Mouse (Mus musculus): ENCODE results near the gene Runx2.

Runx2 gene

DNA sequence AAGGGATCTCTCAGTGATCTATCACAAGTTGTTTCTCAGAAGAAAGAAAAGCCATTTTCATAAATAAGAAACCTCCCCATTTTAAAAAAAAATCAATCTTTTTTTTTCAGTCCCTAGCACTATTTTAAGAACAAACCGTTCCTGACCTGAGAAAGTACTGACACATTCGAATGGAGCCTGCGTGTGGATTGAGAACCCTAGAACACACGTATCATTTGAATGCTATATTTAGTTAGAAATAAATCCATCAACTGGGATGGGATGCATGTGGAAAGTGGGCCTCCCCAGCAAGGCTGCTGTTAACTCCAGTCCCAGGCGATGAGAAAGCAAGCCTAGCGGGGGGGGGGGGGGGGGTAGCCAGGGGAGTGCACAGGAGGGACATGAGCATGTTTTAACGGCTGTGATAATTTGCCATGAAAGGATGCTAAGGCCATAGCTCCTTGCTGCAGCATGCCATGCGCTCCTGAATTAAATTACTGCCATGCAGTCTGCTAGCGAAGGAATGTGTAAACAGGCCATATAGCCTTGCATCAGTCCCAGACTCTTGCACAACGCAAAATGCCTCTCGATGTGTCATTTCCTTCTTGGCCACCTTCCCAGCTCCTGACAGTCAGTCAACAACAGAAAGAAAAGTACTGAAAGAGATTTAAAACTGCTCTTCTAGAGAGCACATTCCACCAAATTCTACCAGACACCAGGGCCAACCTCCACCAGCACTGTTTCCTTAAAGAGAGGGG is 104.9 kb downstream of the Runx2 start:
- peak; percentile 71 to 75 for DNase-seq

DNA sequence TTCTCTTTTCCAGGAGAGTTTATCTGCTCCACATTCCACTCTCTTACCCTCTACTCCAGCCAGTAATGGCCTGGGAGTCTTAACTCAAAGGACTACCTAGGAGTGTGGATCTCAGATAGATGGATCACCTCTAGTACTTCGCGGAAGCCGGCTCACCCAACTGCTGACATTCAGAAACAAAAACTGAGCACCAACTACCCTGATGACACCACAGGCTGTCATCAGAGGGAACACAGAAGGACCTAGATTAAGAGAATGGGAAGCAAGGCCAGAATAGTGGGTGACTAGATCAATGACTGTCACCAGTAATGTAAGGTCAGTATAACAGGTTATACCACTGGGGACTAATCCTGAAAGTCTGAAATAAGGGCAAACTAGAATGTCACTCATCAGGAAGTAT is 106.6 kb downstream of the Runx2 start:
- no peak for DNase-seq

DNA sequence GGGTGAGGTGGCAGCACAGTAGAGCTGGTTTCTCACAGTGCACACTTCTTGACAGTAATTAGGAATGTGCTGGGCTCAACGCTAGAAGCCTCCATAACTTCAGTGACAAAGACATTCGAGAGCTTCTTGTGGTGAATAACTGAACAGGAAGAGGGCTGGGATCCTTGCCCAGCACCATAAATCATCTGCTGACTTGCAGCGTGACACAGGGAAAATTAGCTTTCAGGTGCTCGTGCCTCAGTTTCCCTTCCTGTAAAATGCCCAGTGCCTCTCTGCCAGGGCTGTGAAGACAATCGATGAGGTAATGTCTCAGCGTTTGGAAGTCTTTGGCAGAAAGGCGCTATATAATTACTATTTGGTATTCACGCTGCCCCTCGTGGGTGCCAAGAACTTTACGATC is 108.1 kb downstream of the Runx2 start:
- DNase-seq = peak in 1 of 2 experiments; percentile 49

DNA sequence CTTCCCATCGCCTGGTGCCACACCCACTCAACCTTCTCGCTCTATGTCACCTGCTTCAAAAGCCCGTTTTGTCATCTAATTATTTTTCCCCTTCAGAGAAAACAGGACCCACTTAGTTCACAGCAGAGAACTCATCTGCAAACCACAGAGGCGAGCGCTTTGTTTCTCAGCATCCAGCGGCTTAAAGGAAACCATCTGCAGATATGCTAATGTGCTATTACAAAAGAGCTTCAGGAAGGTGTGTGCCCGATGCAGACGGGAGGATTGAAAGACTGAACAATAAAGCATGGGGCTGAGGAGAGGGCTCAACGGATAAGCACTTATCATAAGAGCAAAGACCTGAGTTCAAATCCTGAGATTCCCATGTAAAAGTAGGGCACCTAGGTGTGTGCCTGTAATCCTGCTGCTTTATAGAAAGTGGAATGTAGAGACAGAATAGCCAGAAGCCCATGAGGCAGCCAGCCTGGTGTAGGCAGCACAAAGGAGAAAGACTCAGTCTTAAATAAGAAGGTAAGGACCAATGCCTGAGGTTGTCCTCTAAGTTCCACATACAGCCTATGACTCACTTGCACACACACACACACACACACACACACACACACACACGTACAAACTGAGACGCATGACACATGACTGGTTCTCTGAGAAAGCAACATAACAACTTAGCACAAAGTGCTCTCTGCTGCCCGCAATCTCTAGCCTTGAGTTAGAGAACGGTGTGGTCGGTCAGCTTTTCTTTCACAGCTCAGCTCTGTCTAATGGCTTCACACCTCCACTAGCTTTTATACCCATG is 111.9 kb downstream of the Runx2 start:
- DNase-seq = no peak

DNA sequence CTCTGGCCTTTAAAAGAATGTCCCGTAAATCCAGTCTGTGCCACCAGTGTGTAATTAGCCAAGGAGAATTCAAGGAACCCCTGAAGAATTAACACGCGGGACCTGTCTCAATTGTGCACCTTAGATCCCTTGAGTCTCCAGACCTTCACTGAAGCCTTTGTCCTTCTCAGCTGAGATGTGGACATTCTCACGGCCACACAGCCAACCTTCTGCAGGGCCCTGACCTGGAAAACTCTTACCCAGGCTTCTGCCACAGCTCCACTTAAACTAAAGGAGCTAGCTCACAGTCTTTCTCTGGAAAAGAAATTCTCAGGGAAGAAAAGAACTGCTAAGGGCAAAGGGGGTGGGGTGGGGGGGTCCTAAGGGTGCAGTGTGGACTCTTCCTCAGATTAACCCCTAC is 113.1 kb downstream of the Runx2 start:
- DNase-seq = no peak

DNA sequence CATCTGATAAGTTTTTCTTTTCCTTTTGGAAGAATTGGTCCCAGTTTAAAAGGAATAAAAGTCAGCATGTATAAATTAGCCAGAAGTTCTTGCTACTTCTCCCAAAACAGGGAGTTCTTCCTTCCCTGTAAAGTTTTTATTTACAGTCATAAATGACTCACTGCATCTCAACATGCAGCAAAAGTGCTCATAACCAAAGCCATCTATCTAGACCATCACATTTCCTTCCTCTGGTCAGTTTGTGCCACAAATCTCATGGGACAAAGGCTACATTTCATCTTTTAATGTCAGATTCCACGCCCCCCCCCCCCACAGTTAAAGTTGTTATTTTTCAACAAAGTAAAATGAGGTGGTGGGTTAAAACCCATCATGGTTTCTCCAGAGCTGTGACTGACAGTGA is 114.3 kb downstream of the Runx2 start:
- DNase-seq = no peak

DNA sequence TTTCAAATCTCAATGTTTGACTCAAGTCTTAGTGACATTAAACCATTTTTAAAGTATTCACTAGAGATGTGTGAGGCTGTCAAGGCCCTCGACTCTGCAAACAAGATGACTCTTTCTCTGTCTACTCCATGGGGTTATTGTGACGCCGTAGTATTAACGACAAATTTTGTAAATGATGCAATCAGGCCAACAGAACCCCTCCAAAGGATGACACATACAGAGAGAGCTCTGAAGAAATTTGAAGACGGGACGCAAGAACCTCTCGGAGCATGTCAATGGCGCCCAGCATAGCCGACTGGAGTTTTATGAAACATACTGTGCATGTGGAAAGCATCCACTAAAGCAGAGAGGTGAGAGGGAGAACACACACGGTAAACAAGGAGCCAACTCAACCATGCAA is 117.5 kb downstream of the Runx2 start:
- DNase-seq = no peak

DNA sequence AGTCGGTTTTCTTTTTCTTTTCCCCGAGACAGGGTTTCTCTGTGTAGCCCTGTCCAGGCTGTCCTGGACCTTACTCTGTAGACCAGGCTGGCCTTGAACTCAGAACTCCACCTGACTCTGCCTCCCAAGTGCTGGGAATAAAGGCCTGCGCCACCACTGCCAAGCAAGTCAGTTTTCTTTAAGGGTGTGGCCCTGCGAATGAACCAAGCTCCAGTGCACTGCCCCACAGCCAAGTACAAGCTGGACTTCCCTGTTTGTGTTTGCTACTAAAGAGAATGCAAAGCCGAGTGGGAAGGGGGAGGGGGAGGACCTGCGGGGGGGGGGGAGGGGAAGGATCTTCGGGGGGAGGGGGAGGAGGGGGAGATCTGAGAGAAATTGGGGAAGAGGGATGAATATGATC is 121.0 kb downstream of the Runx2 start:
- no peak for DNase-seq

DNA sequence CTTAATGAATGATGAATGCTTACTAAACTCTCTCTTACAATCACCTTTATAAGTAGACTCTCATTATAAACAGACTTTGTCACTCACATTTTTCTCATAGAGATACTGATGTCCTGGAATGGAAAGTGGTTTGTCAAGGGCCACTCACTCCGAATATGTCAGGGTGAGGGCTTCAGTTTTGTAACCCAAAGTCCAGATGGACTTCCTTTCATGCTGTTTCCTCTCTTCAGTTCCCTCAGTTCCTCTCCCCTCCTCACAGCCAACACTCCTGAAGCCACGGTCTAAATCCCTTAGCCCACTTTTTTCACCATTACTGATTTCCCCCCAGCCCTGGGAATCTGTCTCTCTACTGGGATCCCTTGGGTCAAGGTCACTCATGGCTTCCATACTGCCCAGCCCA is 123.1 kb downstream of the Runx2 start:
- no peak for DNase-seq

DNA sequence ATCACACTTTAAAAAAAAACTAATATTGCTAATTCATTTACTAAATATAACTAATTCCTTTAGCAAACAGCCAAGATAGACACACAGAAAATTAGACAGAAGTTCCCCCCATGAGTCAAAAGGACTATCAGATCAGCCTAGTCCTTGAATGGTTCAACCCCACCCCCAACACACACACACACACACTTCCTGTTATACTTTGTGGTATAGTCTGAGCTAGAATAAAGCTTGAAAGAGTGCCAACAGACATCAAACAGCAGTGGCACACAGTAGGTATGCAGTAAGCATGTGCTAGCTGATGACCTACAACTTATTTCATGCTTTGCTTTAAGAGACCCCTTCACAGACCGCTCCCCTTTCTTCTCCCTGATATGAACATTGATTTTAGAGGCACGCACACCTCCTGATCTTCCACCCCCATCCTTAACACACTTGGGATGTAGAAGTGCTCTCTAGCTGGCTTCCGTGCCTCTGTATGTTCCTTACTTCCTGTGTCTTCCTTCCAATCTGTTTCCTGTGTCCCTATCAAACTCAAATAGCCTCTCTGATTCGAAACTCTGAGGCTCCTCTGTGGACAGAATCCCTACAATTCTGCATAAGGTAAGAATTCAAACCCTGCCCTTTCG is 124.1 kb downstream of the Runx2 start:
- no peak for DNase-seq

DNA sequence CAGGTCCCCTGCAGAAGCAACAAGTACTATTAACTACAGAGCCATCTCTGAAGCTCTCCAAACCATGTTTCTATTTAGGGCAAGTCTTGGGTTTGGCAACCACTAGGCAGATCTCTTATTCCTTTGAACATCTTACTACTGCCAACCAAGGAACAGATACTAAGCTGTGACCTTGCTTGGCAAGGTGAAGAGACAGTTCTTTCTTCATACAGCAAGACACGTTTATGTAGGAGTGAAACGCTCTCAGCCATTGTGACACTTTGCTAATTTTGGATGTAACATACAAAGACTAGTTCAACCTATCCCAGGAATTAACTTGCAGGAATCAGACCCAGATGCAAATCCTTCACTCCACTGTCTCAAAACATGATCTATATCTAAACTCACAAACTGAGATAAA is 126.3 kb downstream of the Runx2 start:
- no peak for DNase-seq

DNA sequence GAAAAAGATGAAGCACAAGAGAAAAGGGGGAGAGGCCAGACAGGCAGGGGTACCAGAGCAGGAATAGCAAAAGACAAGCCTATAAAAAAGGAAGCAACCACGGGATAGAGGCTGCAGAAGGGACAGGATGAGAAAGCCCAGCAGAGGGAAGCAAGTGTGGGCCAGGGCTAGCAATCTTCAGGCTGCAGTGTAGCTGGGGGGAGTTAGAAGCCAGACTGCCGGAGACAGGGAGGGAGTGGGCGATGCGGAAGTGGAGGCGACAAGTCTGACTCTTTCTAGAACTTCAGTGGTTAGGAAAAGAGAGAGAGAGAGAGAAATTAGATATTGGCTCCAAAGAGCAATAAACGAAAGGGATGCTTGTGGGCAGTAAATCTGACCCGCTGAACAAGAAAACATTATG is 129.1 kb downstream of the Runx2 start:
- DNase-seq = no peak

DNA sequence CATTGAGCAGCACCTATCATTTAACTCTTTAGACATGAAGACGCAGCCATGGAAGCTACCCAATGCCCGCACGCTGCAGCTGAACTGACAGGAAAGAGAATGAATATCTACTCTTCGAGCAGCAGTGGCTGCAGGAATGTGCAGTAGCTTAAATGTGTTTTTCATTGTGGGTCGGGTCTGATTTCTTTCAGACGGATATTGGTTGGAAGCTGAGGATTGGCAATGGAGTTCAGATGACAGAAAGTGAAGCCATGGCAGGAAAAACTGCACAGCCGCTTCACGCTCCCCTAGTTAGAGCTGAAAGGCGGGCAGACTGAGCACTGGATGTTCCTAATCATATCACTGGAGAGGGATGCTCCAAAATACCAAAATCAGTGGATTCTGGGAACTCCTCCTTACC is 131.6 kb downstream of the Runx2 start:
- no peak for DNase-seq

DNA sequence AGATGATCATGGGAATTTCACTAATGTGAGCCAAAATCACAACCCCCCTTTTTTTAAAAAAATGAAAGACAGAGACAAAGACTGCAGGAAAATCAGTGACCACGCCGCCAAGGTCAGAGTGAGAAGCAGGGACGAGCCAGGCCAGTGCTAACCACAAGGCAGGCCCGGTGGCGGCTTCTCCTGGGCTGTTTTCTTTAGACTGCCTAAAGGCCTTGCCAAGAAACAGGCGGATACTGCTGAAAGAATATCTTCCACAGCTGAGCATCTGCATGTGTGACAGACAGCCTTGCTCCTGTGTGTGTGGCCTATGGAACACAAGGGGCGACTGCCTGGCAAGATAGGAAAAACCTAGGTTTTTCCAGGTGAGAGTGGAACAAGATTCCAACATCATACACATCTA is 136.8 kb downstream of the Runx2 start:
- peak; percentile 11 to 14 for DNase-seq

DNA sequence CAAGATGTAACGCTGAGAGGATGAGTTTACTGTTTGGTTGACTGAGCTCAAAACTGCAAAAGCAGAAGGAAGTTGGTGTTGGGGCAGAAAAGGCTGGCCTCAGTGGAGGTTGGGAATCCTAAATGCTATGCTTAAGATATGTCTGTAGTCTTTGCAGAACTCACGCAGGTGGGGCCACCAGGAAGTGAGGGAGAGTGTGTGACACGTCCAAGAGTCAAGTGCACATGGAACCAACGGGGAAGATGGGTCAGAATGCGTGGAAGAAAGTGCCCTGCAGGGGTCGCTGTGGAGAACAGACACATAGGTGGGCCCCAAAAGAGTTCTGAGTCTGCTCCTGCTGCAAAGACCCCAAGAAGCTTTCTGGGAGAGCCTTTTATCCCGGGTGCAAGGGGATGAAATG is 141.8 kb downstream of the Runx2 start:
- DNase-seq = peak in 1 of 2 experiments; percentile 22

DNA sequence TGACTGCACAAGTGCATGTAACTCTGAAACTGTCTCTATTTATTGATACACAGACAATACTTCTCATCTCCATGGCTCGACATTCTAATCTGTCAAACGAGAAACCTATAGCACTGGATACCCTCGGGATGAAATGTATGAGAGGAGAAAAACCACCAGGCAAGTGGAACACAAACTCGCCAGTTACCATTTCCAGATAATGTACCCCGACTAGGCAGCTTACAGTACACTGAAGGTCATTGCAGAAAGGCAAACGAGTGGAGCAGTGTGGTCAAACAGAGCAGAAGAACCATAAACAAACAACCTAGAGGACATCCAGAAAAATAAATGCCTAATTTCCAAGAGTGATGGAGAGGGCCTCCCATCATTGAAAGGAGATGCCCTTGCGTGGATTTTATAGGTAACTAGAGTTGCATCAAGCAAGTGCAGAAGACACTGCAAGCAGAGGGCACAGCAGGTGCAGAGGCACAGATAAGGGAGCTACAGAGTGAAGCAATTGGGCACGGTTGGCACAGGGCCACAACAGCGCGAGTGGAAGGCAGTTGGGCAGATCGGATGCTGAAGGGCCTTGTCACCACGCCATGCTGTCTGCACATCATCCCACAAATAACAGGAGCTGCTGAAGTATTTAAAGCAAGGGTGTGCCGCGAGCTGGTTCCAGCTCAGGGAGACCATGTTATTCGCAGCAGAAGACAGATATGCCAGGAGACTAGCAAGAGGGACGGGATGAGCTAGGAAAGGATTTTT is 142.5 kb downstream of the Runx2 start:
- DNase-seq = no peak

DNA sequence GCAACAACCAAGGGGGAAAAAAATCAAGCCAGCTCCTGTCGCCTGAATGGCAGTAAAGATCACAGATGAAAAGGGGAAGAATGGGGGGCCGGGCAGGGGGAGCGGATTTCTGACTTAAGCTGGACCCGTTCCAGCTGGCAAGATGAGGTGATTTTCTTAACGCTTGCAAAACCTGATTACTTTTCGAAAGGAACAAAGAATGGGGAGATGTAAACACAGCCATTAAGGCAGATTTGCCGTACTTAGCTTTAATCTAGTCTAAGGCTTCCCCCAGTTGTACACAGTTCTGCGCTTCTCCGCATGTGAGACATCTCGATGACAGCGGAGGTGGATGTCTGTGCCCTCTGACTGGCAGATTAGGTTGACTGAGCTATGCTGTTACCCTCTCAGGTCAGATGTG is 144.6 kb downstream of the Runx2 start:
- no peak for DNase-seq

DNA sequence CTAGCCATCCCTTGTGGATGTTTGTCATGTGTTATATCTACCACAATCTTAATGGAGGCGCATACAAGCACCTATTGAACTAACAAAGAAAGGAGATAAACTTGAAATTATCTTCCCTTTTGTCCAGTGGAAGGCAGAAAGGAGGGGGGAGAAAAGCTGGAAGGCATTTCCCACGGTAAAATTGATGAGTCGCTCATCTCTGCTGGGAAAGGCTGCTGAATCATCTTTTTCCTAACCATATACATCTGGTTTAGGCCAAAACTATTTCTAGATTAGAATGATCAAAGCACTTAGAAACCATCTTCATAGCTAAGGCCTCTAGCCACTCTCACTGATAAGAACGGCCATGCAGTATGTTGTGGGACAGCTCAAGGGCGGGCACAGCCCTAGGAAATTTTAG is 147.3 kb downstream of the Runx2 start:
- no peak for DNase-seq

DNA sequence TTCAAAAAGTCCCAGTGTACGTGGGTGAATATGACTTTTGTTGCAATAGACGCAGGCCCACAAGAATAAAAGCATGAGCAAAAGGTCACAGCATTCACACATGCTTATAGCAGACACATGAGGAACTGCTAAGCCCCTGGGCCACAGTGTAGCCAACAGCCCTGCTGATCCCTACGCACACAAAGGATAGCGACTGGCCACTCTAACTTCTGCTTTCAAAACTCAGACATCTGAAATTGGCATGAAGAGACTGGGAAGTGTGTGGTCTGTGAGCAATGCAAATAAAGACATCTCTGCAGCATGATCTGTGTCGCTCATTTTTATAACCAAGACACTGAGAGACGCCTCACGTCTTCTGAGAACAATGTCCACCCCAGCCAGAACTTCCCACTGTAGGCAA is 150.7 kb downstream of the Runx2 start:
- DNase-seq = no peak

DNA sequence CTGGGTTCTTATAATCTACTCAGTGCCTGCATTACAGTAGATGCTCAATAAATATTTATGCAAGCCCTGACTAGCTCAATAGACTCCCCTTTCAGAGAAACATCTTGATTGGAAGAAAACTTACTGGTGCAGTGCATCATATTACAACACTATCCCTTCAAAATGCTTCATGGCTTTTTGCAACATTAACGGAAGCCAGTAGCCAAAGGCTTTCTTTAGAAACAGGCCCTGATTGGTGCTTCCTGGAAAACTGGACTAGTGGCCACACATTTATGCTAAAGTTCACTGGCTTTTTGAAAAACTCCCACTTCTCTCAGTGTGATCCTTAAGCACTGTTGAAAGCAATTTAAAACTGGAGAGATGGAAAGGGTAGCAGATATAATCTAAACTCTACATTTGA is 151.4 kb downstream of the Runx2 start:
- no peak for DNase-seq

DNA sequence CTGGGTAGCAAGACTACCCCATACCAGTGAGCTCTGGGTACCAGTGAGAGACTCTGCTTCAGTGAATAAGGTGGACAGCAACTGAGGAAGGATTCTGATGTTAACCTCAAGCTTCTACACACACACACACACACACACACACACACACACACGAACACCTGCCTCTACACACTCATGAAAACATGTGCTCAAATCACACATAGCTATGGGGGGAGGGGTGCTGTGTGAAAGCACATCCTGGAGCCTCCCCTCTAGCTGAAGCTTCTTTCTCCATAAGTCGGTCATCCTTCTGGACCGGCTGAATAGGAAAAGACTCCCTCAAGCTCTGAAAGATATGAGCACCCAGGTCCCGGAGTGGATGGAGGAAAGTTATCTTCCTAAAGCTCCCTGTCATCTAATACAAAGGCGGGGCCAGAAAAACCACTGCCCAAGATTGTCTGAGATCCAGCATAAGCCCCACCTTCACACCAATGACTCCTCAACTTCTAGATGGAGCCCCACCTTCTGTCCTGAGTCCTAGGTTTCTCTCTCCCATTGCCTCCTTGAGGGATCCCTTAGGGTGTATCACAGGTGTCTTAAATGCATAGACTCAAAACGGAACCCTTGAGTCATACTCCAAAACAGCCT is 152.4 kb downstream of the Runx2 start:
- DNase-seq = no peak

DNA sequence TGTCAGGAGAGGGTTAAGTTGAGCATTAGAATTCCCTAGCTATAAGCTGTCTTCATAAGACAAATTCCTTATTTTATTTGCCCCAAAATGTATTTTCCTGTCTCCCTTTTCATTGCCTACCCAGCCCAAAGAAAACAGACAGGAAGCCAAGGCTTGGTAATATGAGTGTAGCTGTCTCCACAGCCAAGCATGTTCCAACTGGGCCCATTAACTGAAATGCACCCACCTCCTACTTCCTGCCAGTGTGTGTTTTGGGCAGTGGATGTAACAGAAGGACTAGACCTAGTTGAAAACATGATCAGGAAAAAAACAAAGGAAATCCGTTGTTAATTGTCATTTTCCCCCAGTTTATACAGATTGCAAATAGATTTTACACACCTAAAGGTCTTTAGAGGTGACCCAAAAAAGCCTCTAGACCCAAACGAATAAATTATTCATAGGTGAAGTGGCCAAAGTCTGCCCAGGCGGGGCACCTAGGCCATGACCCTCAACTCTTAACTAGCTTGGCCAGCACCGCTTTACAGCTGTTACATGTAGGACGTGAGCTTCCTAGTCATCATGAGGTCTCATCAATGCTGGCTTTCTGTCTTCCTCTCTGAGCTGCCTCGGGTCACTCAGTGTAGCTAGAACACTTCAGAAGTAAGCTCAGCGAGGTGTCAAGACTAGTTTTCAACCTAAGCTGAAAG is 154.3 kb downstream of the Runx2 start:
- peak in 1 of 2 experiments; percentile 43 for DNase-seq
